Comparison of ENCODE assay signal across 16 mouse cellular contexts in genomic region chr9:101730136-101730535, GRCm38 (mm10).
"Had no signal": no experiment of that assay in that cellular context is flagged by ENCODE, and none has a peak within 500 bp of the region (broad histone marks: within the 10 kb centered on the region; RNA-seq: fewer than 3 reads in every experiment).

No protein-coding gene starts in this region.

- H3K27ac ChIP-seq: kidney, postnatal 0 days; limb, embryonic 12.5 days; liver, embryonic 13.5 days; lung, embryonic 15.5 days; macrophage; midbrain, embryonic 12.5 days had no signal

- H3K9me3 ChIP-seq: limb, embryonic 12.5 days; liver, embryonic 13.5 days; lung, embryonic 15.5 days; midbrain, embryonic 12.5 days had no signal

- H3K9ac ChIP-seq: limb, embryonic 12.5 days; liver, embryonic 13.5 days; liver, postnatal 0 days; lung, embryonic 15.5 days; midbrain, embryonic 12.5 days had no signal

- ATAC-seq: liver, postnatal 0 days had no signal

- H3K4me1 ChIP-seq: liver, embryonic 13.5 days; lung, embryonic 15.5 days; megakaryocyte, embryonic 14.5 days had no signal

- H3K4me2 ChIP-seq: limb, embryonic 12.5 days; liver, embryonic 13.5 days; lung, embryonic 15.5 days; midbrain, embryonic 12.5 days had no signal

- H3K4me3 ChIP-seq: limb, embryonic 12.5 days; liver, embryonic 13.5 days; lung, embryonic 15.5 days; megakaryocyte, embryonic 14.5 days; midbrain, embryonic 12.5 days had no signal

- H3K36me3 ChIP-seq: limb, embryonic 12.5 days; liver, embryonic 13.5 days; lung, embryonic 15.5 days; midbrain, embryonic 12.5 days had no signal

- H3K27me3 ChIP-seq: liver, embryonic 13.5 days; lung, embryonic 15.5 days; megakaryocyte, embryonic 14.5 days; midbrain, embryonic 12.5 days had no signal

- DNase-seq: kidney, adult 8-10 months; kidney, postnatal 36 days; layer of hippocampus, adult 9-11 months; layer of hippocampus, postnatal 36 days; liver; liver, embryonic 13.5 days; liver, postnatal 0 days; lung, postnatal 14 days; thymus, adult 18-20 months; thymus, postnatal 14 days had no signal
